Mouse (Mus musculus): Measurements from ENCODE around the gene Dgcr2. TPM values are rescaled to one million over a fixed set of nuclear protein-coding genes. Genes with fewer than 3 reads are reported as not detected.

Dgcr2 gene
- total and polyA plus RNA-seq, 2 experiments, result 31.6 to 82.2 TPM

GRCm38 (mm10) chr16:17921325-17922162, 23.2 kb upstream of the Dgcr2 start:
- Histone ChIP-seq H3K9ac (ENCODE audit: low read depth, low read length) (peak overlapping the region; percentile 84), H3K79me2 (ENCODE audit: control insufficient read depth, insufficient read depth, low read length) (no peaks in the 10 kb centered on the region), H3K4me1 (ENCODE audit: control insufficient read depth, insufficient read depth, low read length) (peaks cover 16% of the 10 kb centered on the region), H3K4me3 (ENCODE audit: insufficient read depth, low read depth, low read length) (peak overlapping the region; percentile 63), H3K27me3 (ENCODE audit: control insufficient read depth, insufficient read depth, low read length) (no peaks in the 10 kb centered on the region), H3K27ac (replicated peaks; ENCODE audit: insufficient read depth, low read depth, low read length) (peak overlapping the region; percentile 74), H3K36me3 (ENCODE audit: control insufficient read depth, insufficient read depth, low read length) (peaks cover 2% of the 10 kb centered on the region; the same call in 1 of the 2 replicates)
- WGBS, result under 1% methylated on average over 47 of the region's 47 CpGs
- DNase-seq (ENCODE audit: extremely low read depth, low read depth, low spot score), result peak; percentile 87
- TF ChIP-seq POLR2A (IDR thresholded peaks at IDR 0.05; ENCODE audit: extremely low read depth, insufficient read depth, low read length), result peak; percentile 66
- peak; percentile 63 for TF ChIP-seq CTCF (IDR thresholded peaks at IDR 0.05; ENCODE audit: low read depth, low read length)

GRCm38 (mm10) chr16:17920586-17920985, 22.2 kb upstream of the Dgcr2 start:
- H3K27ac ChIP-seq (replicated peaks; ENCODE audit: insufficient read depth, low read depth, low read length), result no peak overlapping the region

GRCm38 (mm10) chr16:17914307-17915249, 16.2 kb upstream of the Dgcr2 start, which contains the start of gene Gsc2:
TSS of gene Gsc2 (minus strand) at chr16:17915059.
- Histone ChIP-seq H3K9ac (ENCODE audit: low read depth, low read length) (no peak within 1 kb of the TSS), H3K27me3 (ENCODE audit: control insufficient read depth, insufficient read depth, low read length) (peaks cover 11% of the 10 kb centered on the region), H3K79me2 (ENCODE audit: control insufficient read depth, insufficient read depth, low read length) (peaks cover 4% of the 10 kb centered on the region; the same call in 1 of the 2 replicates), H3K27ac (replicated peaks; ENCODE audit: insufficient read depth, low read depth, low read length) (no peak within 1 kb of the TSS), H3K36me3 (ENCODE audit: control insufficient read depth, insufficient read depth, low read length) (no peaks in the 10 kb centered on the region), H3K4me3 (ENCODE audit: insufficient read depth, low read depth, low read length) (peak within 1 kb of the TSS; percentile 16; the same call in 1 of the 2 replicates), H3K4me1 (ENCODE audit: control insufficient read depth, insufficient read depth, low read length) (peaks cover 4% of the 10 kb centered on the region; the same call in 1 of the 2 replicates)
- 3% methylated on average over 106 of the region's 106 CpGs for whole genome bisulfite sequencing
- no peak for DNase-seq (ENCODE audit: extremely low read depth, low read depth, low spot score)
- no peak for TF ChIP-seq POLR2A (IDR thresholded peaks at IDR 0.05; ENCODE audit: extremely low read depth, insufficient read depth, low read length)
- TF ChIP-seq CTCF (IDR thresholded peaks at IDR 0.05; ENCODE audit: low read depth, low read length), result no peak

More at GRCm38 (mm10) chr16:17920586-17920985, 22.2 kb upstream of the Dgcr2 start:
- Histone ChIP-seq H3K9ac (ENCODE audit: low read depth, low read length) (no peak overlapping the region), H3K27me3 (ENCODE audit: control insufficient read depth, insufficient read depth, low read length) (no peaks in the 10 kb centered on the region), H3K36me3 (ENCODE audit: control insufficient read depth, insufficient read depth, low read length) (peaks cover 2% of the 10 kb centered on the region; the same call in 1 of the 2 replicates), H3K79me2 (ENCODE audit: control insufficient read depth, insufficient read depth, low read length) (no peaks in the 10 kb centered on the region), H3K4me1 (ENCODE audit: control insufficient read depth, insufficient read depth, low read length) (peaks cover 12% of the 10 kb centered on the region), H3K4me3 (ENCODE audit: insufficient read depth, low read depth, low read length) (no peak overlapping the region)
- TF ChIP-seq POLR2A (IDR thresholded peaks at IDR 0.05; ENCODE audit: extremely low read depth, insufficient read depth, low read length) (no peak), CTCF (IDR thresholded peaks at IDR 0.05; ENCODE audit: low read depth, low read length) (no peak)
- DNase-seq (ENCODE audit: extremely low read depth, low read depth, low spot score), result no peak
- WGBS, result 41% methylated on average over 20 of the region's 20 CpGs

DNA sequence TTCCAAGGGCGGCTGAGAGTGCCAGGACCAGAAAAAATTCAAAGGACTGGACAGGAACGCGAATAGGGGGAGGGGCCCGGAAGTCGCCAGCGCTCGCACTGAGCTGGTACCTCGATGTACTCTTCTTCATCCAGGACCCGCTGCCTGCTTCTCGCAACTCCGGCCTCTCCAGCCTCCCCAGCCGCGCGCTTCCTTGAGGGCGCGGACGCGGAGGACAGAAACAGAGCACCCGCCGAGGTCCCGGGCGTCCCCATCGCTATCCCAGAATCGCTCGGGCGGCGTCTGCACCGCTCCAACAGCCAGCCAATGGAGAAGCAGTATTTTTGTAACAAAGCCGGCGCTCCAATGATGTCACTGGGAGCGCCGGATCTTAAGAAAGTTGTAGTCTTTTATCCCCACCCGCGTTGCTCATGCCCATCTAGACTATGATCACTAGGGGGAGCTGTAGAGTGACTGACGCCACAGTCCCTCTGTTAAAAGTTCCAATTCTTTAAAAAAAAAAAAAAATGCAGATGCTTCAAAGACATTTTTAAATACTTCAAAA, 12.8 kb upstream of the Dgcr2 start, which contains the start of gene Ess2:
Ess2 (minus strand) TSS at position 297 of the 544 bp plus-strand sequence.
- Histone ChIP-seq H3K36me3 (ENCODE audit: control insufficient read depth, insufficient read depth, low read length) (peaks cover 17% of the 10 kb centered on the region), H3K4me3 (ENCODE audit: insufficient read depth, low read depth, low read length) (peak within 1 kb of the TSS; percentile 97), H3K79me2 (ENCODE audit: control insufficient read depth, insufficient read depth, low read length) (peaks cover 4% of the 10 kb centered on the region; the same call in 1 of the 2 replicates), H3K27ac (replicated peaks; ENCODE audit: insufficient read depth, low read depth, low read length) (peak within 1 kb of the TSS; percentile 76), H3K9ac (ENCODE audit: low read depth, low read length) (peak within 1 kb of the TSS; percentile 85), H3K4me1 (ENCODE audit: control insufficient read depth, insufficient read depth, low read length) (peaks cover 4% of the 10 kb centered on the region; the same call in 1 of the 2 replicates), H3K27me3 (ENCODE audit: control insufficient read depth, insufficient read depth, low read length) (peaks cover 11% of the 10 kb centered on the region)
- DNase-seq (ENCODE audit: extremely low read depth, low read depth, low spot score), result peak; percentile 85
- WGBS, result under 1% methylated on average over 35 of the region's 35 CpGs
- peak; percentile 64; the same call in 1 of the 2 replicates for TF ChIP-seq CTCF (IDR thresholded peaks at IDR 0.05; ENCODE audit: low read depth, low read length)
- TF ChIP-seq POLR2A (IDR thresholded peaks at IDR 0.05; ENCODE audit: extremely low read depth, insufficient read depth, low read length), result 0 out of 2 replicates have a peak, but pooled peaks have one; percentile 38

DNA sequence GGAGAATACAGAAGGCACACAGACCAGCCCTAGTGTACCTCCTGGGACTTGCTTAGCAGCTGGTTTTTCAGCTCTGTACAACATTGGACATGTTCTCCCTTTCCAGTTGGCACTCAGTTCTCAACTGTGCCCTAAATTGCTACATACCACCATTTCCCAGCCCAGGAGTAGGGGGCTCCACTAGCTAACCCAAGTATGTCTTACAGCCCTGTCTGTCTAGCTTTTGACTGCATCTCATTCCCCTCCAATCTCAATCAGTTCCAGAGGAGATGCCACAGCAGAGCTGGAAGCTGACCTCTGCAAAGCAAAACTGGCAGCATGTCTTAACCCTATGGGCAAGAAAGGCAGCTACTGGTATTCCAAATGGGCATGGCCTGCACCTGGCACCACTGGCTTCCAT, 2.3 kb downstream of the Dgcr2 start:
- H3K4me3 ChIP-seq (ENCODE audit: insufficient read depth, low read depth, low read length), result no peak overlapping the region
- no peaks in the 10 kb centered on the region for H3K27me3 ChIP-seq (ENCODE audit: control insufficient read depth, insufficient read depth, low read length)
- peaks cover under 1% of the 10 kb centered on the region for H3K36me3 ChIP-seq (ENCODE audit: control insufficient read depth, insufficient read depth, low read length)
- H3K9ac ChIP-seq (ENCODE audit: low read depth, low read length), result no peak overlapping the region
- TF ChIP-seq POLR2A (IDR thresholded peaks at IDR 0.05; ENCODE audit: extremely low read depth, insufficient read depth, low read length), result no peak
- no peak for TF ChIP-seq CTCF (IDR thresholded peaks at IDR 0.05; ENCODE audit: low read depth, low read length)
- no peak for DNase-seq (ENCODE audit: extremely low read depth, low read depth, low spot score)
- H3K4me1 ChIP-seq (ENCODE audit: control insufficient read depth, insufficient read depth, low read length), result peaks cover 5% of the 10 kb centered on the region
- no peak overlapping the region for H3K27ac ChIP-seq (replicated peaks; ENCODE audit: insufficient read depth, low read depth, low read length)
- peaks cover 4% of the 10 kb centered on the region; the same call in 1 of the 2 replicates for H3K79me2 ChIP-seq (ENCODE audit: control insufficient read depth, insufficient read depth, low read length)
